Mouse (Mus musculus) kidney, embryonic 14.5 days (tissue): ENCODE data around the gene Tnfsf10. TPM values are rescaled to one million over a fixed set of nuclear protein-coding genes. Genes with fewer than 3 reads are reported as not detected.

ENCODE experiments used
- ATAC-seq: fragments of 200-750 bp; cut with Nextera tagmentation; 2 replicates; pipeline ENCODE4 v1.8.0; 2017; ENCODE audit warnings: moderate number of reproducible peaks, mild to moderate bottlenecking, moderate TSS enrichment, moderate library complexity; ENCODE audit not compliant: low FRiP score, low TSS enrichment
- H3K27ac ChIP-seq: fragments of 300-500 bp; sonication (generic); 2 replicates; pipeline ENCODE4 v1.5.1; 2014; ENCODE audit warnings: low read depth, mild to moderate bottlenecking, low read length, moderate library complexity, mixed read lengths
- H3K27me3 ChIP-seq: fragments of 300-500 bp; sonication (generic); 2 replicates; pipeline ENCODE4 v1.6.1; 2014; ENCODE audit warnings: mild to moderate bottlenecking, low read length; ENCODE audit not compliant: control insufficient read depth, insufficient read depth
- H3K36me3 ChIP-seq: fragments of 300-500 bp; sonication (generic); 2 replicates; pipeline ENCODE4 v1.6.1; 2014; ENCODE audit warnings: low read length, mixed read lengths; ENCODE audit not compliant: control insufficient read depth, insufficient read depth
- H3K4me1 ChIP-seq: fragments of 300-500 bp; sonication (generic); 2 replicates; pipeline ENCODE4 v1.6.1; 2014; ENCODE audit warnings: low read length, mixed read lengths; ENCODE audit not compliant: control insufficient read depth, insufficient read depth
- H3K4me2 ChIP-seq: fragments of 300-500 bp; sonication (generic); replicated peaks from 2 replicates; pipeline ENCODE4 v1.6.1; 2014; ENCODE audit warnings: low read depth, mild to moderate bottlenecking, low read length
- H3K4me3 ChIP-seq: fragments of 300-500 bp; sonication (generic); 2 replicates; pipeline ENCODE4 v1.5.1; 2014; ENCODE audit warnings: mild to moderate bottlenecking, low read length
- H3K9ac ChIP-seq: fragments of 300-500 bp; sonication (generic); 2 replicates; pipeline ENCODE4 v1.6.1; 2014; ENCODE audit warnings: low read depth, mild to moderate bottlenecking, low read length, moderate library complexity
- H3K9me3 ChIP-seq: fragments of 300-500 bp; sonication (generic); 2 replicates; pipeline ENCODE4 v1.6.1; 2016; ENCODE audit warnings: low read length; ENCODE audit not compliant: control insufficient read depth
- WGBS: fragments of 180-500 bp; shearing (Covaris S2); extraction: QIAGEN DNeasy Blood & Tissue Kit; methylation state at CpG from one replicate; pipeline ENCODE4 v1.1.7; 2014; 5-methylcytosine and 5-hydroxymethylcytosine counted together
- polyA plus RNA-seq: library from polyadenylated mRNA; unstranded; fragments of >200 nt; fragmentation: Nextera tagmentation; extraction: Ambion mirVana; gene quantifications from 2 replicates; pipeline ENCODE4 v1.2.1, GENCODE M21; 2014

Gene Tnfsf10
- polyA plus RNA-seq, 1 experiment from 2014 or later: 0.38 TPM

GRCm38 (mm10) chr3:27371725-27372650 is 55.2 kb downstream of the Tnfsf10 start:
- H3K27me3 ChIP-seq: peaks cover 51% of the 10 kb centered on the region
- H3K36me3 ChIP-seq: no peaks in the 10 kb centered on the region
- no peak overlapping the region for H3K9ac ChIP-seq
- no peak for ATAC-seq
- peaks cover 5% of the 10 kb centered on the region; the same call in 1 of the 2 replicates for H3K4me1 ChIP-seq
- no peak overlapping the region for H3K27ac ChIP-seq
- peak overlapping the region; percentile 41 for H3K4me2 ChIP-seq
- peak overlapping the region; percentile 27 for H3K4me3 ChIP-seq
- H3K9me3 ChIP-seq: no peaks in the 10 kb centered on the region
- 2% methylated on average over 77 of the region's 77 CpGs for WGBS

- Histone ChIP-seq H3K27ac (no peak overlapping the region), H3K36me3 (no peaks in the 10 kb centered on the region), H3K27me3 (peaks cover 51% of the 10 kb centered on the region), H3K4me2 (no peak overlapping the region), H3K4me3 (no peak overlapping the region), H3K9me3 (no peaks in the 10 kb centered on the region), H3K4me1 (peaks cover 5% of the 10 kb centered on the region; the same call in 1 of the 2 replicates), H3K9ac (no peak overlapping the region)
- 32% methylated on average over 9 of the region's 9 CpGs for WGBS
- peak; percentile 71; the same call in 1 of the 2 replicates for ATAC-seq
Observed at GRCm38 (mm10) chr3:27374396-27374795, 57.6 kb downstream of the Tnfsf10 start.

DNA sequence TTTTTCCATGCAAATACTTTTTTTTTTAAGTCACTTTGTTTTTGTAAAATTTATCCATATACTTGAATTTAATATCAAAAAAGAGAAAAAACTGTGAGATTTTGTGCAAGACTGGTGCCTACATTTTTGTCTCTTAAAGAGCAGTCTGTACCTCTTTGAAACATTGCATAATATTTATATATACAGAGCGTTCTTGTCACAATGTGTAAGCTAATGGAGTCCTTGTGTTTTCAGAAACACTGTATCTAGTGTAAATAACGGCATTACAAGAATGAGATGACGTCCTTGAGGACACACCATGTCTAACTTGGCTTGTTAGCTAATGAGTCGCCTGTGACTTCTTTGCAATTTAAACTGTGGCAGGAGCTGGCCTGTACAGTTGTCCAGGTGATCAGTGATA is 61.1 kb downstream of the Tnfsf10 start:
- WGBS: 77% methylated on average over 4 of the region's 4 CpGs
- H3K27ac ChIP-seq: no peak overlapping the region
- no peak overlapping the region for H3K9ac ChIP-seq
- no peak overlapping the region for H3K4me3 ChIP-seq
- H3K9me3 ChIP-seq: no peaks in the 10 kb centered on the region
- no peak overlapping the region for H3K4me2 ChIP-seq
- H3K36me3 ChIP-seq: no peaks in the 10 kb centered on the region
- H3K27me3 ChIP-seq: peaks cover 17% of the 10 kb centered on the region; the same call in 1 of the 2 replicates
- no peaks in the 10 kb centered on the region for H3K4me1 ChIP-seq
- no peak for ATAC-seq

DNA sequence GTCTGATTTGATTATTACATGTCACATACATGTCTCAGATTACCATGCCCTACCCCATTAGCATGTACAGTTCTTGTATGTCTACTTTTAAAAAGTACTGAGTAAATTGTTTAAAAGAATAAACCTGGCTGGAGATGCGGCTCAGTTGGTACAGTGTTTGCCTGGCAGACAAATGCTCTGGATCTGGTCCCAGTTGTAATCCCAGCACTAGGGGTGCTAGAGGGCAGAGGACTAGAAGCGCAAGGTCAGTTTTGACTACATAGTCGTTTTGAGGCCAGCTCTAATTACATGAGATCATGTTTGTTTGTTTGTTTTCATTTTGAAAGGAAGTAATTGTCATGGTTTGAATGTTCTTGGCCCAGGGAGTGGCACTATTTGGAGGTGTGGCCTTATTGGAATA is 68.0 kb downstream of the Tnfsf10 start:
- no peak overlapping the region for H3K9ac ChIP-seq
- no peak for ATAC-seq
- H3K4me3 ChIP-seq: no peak overlapping the region
- H3K27me3 ChIP-seq: no peaks in the 10 kb centered on the region
- no peak overlapping the region for H3K27ac ChIP-seq
- no peak overlapping the region for H3K4me2 ChIP-seq
- H3K9me3 ChIP-seq: no peaks in the 10 kb centered on the region
- no peaks in the 10 kb centered on the region for H3K4me1 ChIP-seq
- WGBS: 62% methylated on average over 3 of the region's 3 CpGs
- no peaks in the 10 kb centered on the region for H3K36me3 ChIP-seq

DNA sequence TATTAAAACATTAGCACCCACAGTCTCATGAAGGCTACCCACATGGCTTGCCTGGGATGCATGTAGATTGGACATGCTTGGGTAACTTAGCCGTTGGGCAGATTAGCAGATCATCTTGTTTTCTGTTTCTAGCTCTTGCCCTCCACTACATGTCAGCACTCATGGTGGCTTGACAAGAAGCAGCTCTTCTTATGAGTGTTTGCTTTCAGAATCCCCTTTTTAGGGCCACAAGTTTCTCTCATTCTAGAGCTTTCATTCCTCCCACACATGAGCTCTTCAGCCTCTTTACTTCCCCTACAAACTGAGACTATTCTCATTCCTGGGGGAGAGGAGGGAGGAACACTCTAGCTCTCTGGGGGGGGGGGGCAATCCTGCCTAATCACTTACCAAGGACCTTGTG is 73.1 kb downstream of the Tnfsf10 start:
- H3K27me3 ChIP-seq: no peaks in the 10 kb centered on the region
- H3K9me3 ChIP-seq: no peaks in the 10 kb centered on the region
- WGBS: 55% methylated on average over 1 of the region's 1 CpGs

More for the DNA sequence above, 73.1 kb downstream of the Tnfsf10 start:
- no peak overlapping the region for H3K27ac ChIP-seq
- no peak overlapping the region for H3K4me3 ChIP-seq
- H3K4me1 ChIP-seq: no peaks in the 10 kb centered on the region
- no peak overlapping the region for H3K9ac ChIP-seq
- H3K36me3 ChIP-seq: no peaks in the 10 kb centered on the region
- no peak for ATAC-seq
- H3K4me2 ChIP-seq: no peak overlapping the region

Other genes starting within 250 kb of the Tnfsf10 start
- 43.3 and 69.8 TPM in 2 replicates for gene Ect2, start 163.2 kb upstream of the Tnfsf10 start, polyA plus RNA-seq
- 7.8 and 9.3 TPM in 2 replicates for gene Nceh1, start 134.1 kb upstream of the Tnfsf10 start, polyA plus RNA-seq
- 0.05 TPM in 1 of 2 replicates, not detected in the other for gene Ghsr, start 54.3 kb downstream of the Tnfsf10 start, polyA plus RNA-seq